Mouse (Mus musculus) kidney, embryonic 14.5 days (tissue): ENCODE data around the gene Atp12a. TPM values are rescaled to one million over a fixed set of nuclear protein-coding genes. Genes with fewer than 3 reads are reported as not detected.

Experiments used
- ATAC-seq: fragments of 200-750 bp; cut with Nextera tagmentation; 2 replicates; pipeline ENCODE4 v1.8.0; 2017; ENCODE audit warnings: moderate number of reproducible peaks, mild to moderate bottlenecking, moderate TSS enrichment, moderate library complexity; ENCODE audit not compliant: low FRiP score, low TSS enrichment
- H3K27ac ChIP-seq: fragments of 300-500 bp; sonication (generic); 2 replicates; pipeline ENCODE4 v1.5.1; 2014; ENCODE audit warnings: low read depth, mild to moderate bottlenecking, low read length, moderate library complexity, mixed read lengths
- H3K27me3 ChIP-seq: fragments of 300-500 bp; sonication (generic); 2 replicates; pipeline ENCODE4 v1.6.1; 2014; ENCODE audit warnings: mild to moderate bottlenecking, low read length; ENCODE audit not compliant: control insufficient read depth, insufficient read depth
- H3K36me3 ChIP-seq: fragments of 300-500 bp; sonication (generic); 2 replicates; pipeline ENCODE4 v1.6.1; 2014; ENCODE audit warnings: low read length, mixed read lengths; ENCODE audit not compliant: control insufficient read depth, insufficient read depth
- H3K4me1 ChIP-seq: fragments of 300-500 bp; sonication (generic); 2 replicates; pipeline ENCODE4 v1.6.1; 2014; ENCODE audit warnings: low read length, mixed read lengths; ENCODE audit not compliant: control insufficient read depth, insufficient read depth
- H3K4me2 ChIP-seq: fragments of 300-500 bp; sonication (generic); replicated peaks from 2 replicates; pipeline ENCODE4 v1.6.1; 2014; ENCODE audit warnings: low read depth, mild to moderate bottlenecking, low read length
- H3K4me3 ChIP-seq: fragments of 300-500 bp; sonication (generic); 2 replicates; pipeline ENCODE4 v1.5.1; 2014; ENCODE audit warnings: mild to moderate bottlenecking, low read length
- H3K9ac ChIP-seq: fragments of 300-500 bp; sonication (generic); 2 replicates; pipeline ENCODE4 v1.6.1; 2014; ENCODE audit warnings: low read depth, mild to moderate bottlenecking, low read length, moderate library complexity
- H3K9me3 ChIP-seq: fragments of 300-500 bp; sonication (generic); 2 replicates; pipeline ENCODE4 v1.6.1; 2016; ENCODE audit warnings: low read length; ENCODE audit not compliant: control insufficient read depth
- WGBS: fragments of 180-500 bp; shearing (Covaris S2); extraction: QIAGEN DNeasy Blood & Tissue Kit; methylation state at CpG from one replicate; pipeline ENCODE4 v1.1.7; 2014; 5-methylcytosine and 5-hydroxymethylcytosine counted together
- polyA plus RNA-seq: library from polyadenylated mRNA; unstranded; fragments of >200 nt; fragmentation: Nextera tagmentation; extraction: Ambion mirVana; gene quantifications from 2 replicates; pipeline ENCODE4 v1.2.1, GENCODE M21; 2014

Gene Atp12a
- 0.20 and 0.46 TPM in 2 replicates for polyA plus RNA-seq

- H3K4me2 ChIP-seq, result peak within 1 kb of the TSS; percentile 81
- H3K27ac ChIP-seq, result no peak within 1 kb of the TSS
- 0 out of 2 replicates have a peak, but pooled peaks cover 9% of the 10 kb centered on the region for H3K4me1 ChIP-seq
- peak; percentile 69 for ATAC-seq
- no peaks in the 10 kb centered on the region for H3K36me3 ChIP-seq
- H3K9ac ChIP-seq, result no peak within 1 kb of the TSS
- H3K27me3 ChIP-seq, result peaks cover 50% of the 10 kb centered on the region
- H3K4me3 ChIP-seq, result peak within 1 kb of the TSS; percentile 46
- no peaks in the 10 kb centered on the region for H3K9me3 ChIP-seq
- under 1% methylated on average over 48 of the region's 48 CpGs for WGBS
These were observed at the start of gene Atp12a for GRCm38 (mm10) chr14:56364711-56365237. TSS of gene Atp12a (plus strand) at chr14:56365068.

GRCm38 (mm10) chr14:56315519-56315918, 49.3 kb upstream of the Atp12a start:
- Histone ChIP-seq H3K4me3 (no peak overlapping the region), H3K4me1 (no peaks in the 10 kb centered on the region), H3K36me3 (no peaks in the 10 kb centered on the region), H3K4me2 (no peak overlapping the region), H3K27me3 (no peaks in the 10 kb centered on the region), H3K27ac (no peak overlapping the region), H3K9ac (no peak overlapping the region), H3K9me3 (no peaks in the 10 kb centered on the region)
- whole genome bisulfite sequencing, result 55% methylated on average over 7 of the region's 7 CpGs
- ATAC-seq, result no peak

- no peak overlapping the region for H3K4me3 ChIP-seq
- H3K4me1 ChIP-seq, result no peaks in the 10 kb centered on the region
- no peaks in the 10 kb centered on the region for H3K36me3 ChIP-seq
- ATAC-seq, result no peak
- WGBS, result 89% methylated on average over 4 of the region's 4 CpGs
- no peaks in the 10 kb centered on the region for H3K9me3 ChIP-seq
- H3K27ac ChIP-seq, result no peak overlapping the region
- H3K27me3 ChIP-seq, result no peaks in the 10 kb centered on the region
- no peak overlapping the region for H3K4me2 ChIP-seq
- H3K9ac ChIP-seq, result no peak overlapping the region
These were observed 48.5 kb upstream of the Atp12a start for GRCm38 (mm10) chr14:56316333-56316732.

GRCm38 (mm10) chr14:56322982-56323381, 41.9 kb upstream of the Atp12a start:
- WGBS, result 59% methylated on average over 1 of the region's 1 CpGs
- Histone ChIP-seq H3K36me3 (no peaks in the 10 kb centered on the region), H3K4me1 (no peaks in the 10 kb centered on the region), H3K9ac (no peak overlapping the region), H3K27ac (no peak overlapping the region), H3K9me3 (no peaks in the 10 kb centered on the region), H3K4me3 (no peak overlapping the region), H3K27me3 (no peaks in the 10 kb centered on the region), H3K4me2 (no peak overlapping the region)
- no peak for ATAC-seq

DNA sequence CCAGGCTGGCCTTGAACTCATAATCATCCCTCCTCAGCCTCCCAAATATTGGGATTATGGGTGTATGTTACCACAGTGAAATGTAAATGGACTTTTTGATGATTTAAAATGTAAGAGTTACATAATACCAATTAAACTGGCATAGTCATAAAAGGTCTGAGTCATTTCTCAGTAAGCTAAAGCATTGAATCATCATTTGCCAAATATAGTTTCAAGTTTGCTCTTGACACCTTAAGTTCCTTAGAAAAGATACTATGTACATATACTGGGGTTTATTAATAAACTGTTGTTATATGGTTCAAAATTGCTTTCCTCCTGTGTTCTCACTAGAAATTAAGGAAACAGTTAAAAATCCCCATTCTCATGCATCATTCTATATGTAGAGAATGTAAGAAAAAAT, 39.8 kb upstream of the Atp12a start:
- H3K36me3 ChIP-seq, result no peaks in the 10 kb centered on the region
- H3K9me3 ChIP-seq, result no peaks in the 10 kb centered on the region
- H3K9ac ChIP-seq, result no peak overlapping the region
- H3K4me1 ChIP-seq, result no peaks in the 10 kb centered on the region
- H3K4me3 ChIP-seq, result no peak overlapping the region
- no peak overlapping the region for H3K4me2 ChIP-seq
- no peak for ATAC-seq
- H3K27ac ChIP-seq, result no peak overlapping the region
- no peaks in the 10 kb centered on the region for H3K27me3 ChIP-seq

GRCm38 (mm10) chr14:56333700-56334099, 31.2 kb upstream of the Atp12a start:
- H3K9me3 ChIP-seq, result no peaks in the 10 kb centered on the region
- ATAC-seq, result no peak
- no peak overlapping the region for H3K4me3 ChIP-seq
- H3K4me1 ChIP-seq, result 0 out of 2 replicates have a peak, but pooled peaks cover 3% of the 10 kb centered on the region
- H3K27me3 ChIP-seq, result no peaks in the 10 kb centered on the region
- H3K9ac ChIP-seq, result no peak overlapping the region
- H3K36me3 ChIP-seq, result no peaks in the 10 kb centered on the region
- no peak overlapping the region for H3K4me2 ChIP-seq
- H3K27ac ChIP-seq, result no peak overlapping the region

DNA sequence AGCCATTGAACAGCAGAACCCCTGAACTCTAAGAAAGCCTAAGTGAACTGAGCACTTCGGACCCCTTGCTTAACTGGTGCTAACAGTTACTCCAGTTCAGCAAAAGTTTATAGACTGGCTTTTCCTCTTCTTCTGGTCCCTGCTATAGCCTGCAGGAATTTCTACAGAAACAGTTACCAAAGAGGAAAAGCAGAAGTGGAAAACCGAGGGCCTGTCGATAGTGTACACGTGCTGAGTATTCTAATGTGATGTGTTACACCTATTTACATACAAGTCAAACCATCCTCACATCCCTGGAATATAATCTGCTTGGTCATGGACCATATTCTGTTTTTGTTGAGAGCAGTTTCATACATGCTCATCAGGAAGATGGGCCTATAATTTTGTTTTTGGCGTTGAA, 30.4 kb upstream of the Atp12a start:
- Histone ChIP-seq H3K27me3 (no peaks in the 10 kb centered on the region), H3K4me1 (0 out of 2 replicates have a peak, but pooled peaks cover 3% of the 10 kb centered on the region), H3K4me2 (no peak overlapping the region), H3K4me3 (no peak overlapping the region), H3K9me3 (no peaks in the 10 kb centered on the region), H3K9ac (no peak overlapping the region), H3K27ac (no peak overlapping the region), H3K36me3 (no peaks in the 10 kb centered on the region)
- ATAC-seq, result no peak
- 89% methylated on average over 5 of the region's 5 CpGs for WGBS

DNA sequence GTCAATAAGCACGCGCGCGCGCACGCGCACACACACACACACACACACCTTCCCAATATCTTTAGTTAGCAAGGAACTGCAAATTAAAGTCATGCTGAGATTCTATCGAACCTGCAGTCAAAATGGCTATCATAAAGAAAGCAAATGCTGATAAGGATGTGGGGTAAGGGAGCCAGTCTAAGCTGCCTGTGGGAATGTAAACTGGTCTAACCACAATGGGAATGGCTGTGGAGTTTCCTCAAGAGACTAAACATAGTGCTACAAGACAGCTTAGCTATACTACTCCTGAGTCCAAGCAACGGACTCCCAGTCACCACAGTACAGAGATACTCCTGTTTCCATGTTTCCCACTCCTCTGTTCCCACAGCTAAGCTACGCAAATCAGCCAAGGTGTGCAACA, 28.8 kb upstream of the Atp12a start:
- no peak overlapping the region for H3K27ac ChIP-seq
- no peaks in the 10 kb centered on the region for H3K36me3 ChIP-seq
- no peak overlapping the region for H3K4me2 ChIP-seq
- H3K4me1 ChIP-seq, result 0 out of 2 replicates have a peak, but pooled peaks cover 3% of the 10 kb centered on the region
- H3K4me3 ChIP-seq, result no peak overlapping the region
- WGBS, result 91% methylated on average over 10 of the region's 10 CpGs
- no peak overlapping the region for H3K9ac ChIP-seq
- H3K27me3 ChIP-seq, result no peaks in the 10 kb centered on the region
- no peaks in the 10 kb centered on the region for H3K9me3 ChIP-seq
- no peak for ATAC-seq

DNA sequence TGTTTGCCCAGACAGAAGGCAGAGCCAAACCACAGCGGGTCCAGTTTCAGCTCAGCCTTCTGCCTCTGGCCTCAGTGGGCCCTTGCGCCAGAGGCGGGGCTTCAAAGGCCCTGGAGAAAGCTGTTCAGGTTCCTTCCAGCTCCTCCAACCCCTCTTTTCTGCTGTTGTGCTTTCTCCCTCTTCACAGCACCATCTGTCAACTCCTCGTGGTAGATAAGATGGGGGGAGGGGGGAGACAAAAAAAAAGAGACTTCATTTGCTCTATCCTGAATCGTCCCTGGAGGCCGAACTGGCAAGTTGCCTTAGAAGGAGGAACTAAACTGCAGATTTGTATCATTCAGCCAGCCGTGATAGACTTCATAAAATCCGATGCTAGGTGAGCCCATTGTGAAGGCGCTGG, 27.8 kb upstream of the Atp12a start:
- 63% methylated on average over 9 of the region's 9 CpGs for WGBS
- Histone ChIP-seq H3K9ac (no peak overlapping the region), H3K27ac (no peak overlapping the region), H3K4me1 (0 out of 2 replicates have a peak, but pooled peaks cover 3% of the 10 kb centered on the region), H3K36me3 (no peaks in the 10 kb centered on the region), H3K27me3 (no peaks in the 10 kb centered on the region), H3K4me2 (no peak overlapping the region), H3K9me3 (no peaks in the 10 kb centered on the region), H3K4me3 (no peak overlapping the region)
- no peak for ATAC-seq
